Mouse (Mus musculus) lung, embryonic 14.5 days (tissue): ENCODE measurements at regions not wholly inside any gene's neighbourhood (a gene's known extent, or its start where the extent isn't known, plus 50 kb on each side); places are given as distances from the start of the nearest gene placed in this dataset.

Experiments
- ATAC-seq: fragments of 200-750 bp; cut with Nextera tagmentation; 2 replicates; pipeline ENCODE4 v1.8.0; 2017; ENCODE audit warnings: mild to moderate bottlenecking, moderate TSS enrichment, moderate library complexity; ENCODE audit not compliant: insufficient read depth
- DNase-seq: peaks from one replicate; pipeline ENCODE4 v3.0.0-alpha.2; 2015
- H3K27ac ChIP-seq: fragments of 300-500 bp; sonication (generic); 2 replicates; pipeline ENCODE4 v1.5.1; 2014; ENCODE audit warnings: low read depth, mild to moderate bottlenecking, moderate library complexity
- H3K27me3 ChIP-seq: fragments of 300-500 bp; sonication (generic); 2 replicates; pipeline ENCODE4 v1.6.1; 2014; ENCODE audit warnings: low read length, control low read depth; ENCODE audit not compliant: insufficient read depth
- H3K36me3 ChIP-seq: fragments of 300-500 bp; sonication (generic); 2 replicates; pipeline ENCODE4 v1.6.1; 2014; ENCODE audit warnings: control low read depth; ENCODE audit not compliant: insufficient read depth
- H3K4me1 ChIP-seq: fragments of 300-500 bp; sonication (generic); 2 replicates; pipeline ENCODE4 v1.6.1; 2014; ENCODE audit warnings: antibody characterized with exemption, control low read depth; ENCODE audit not compliant: insufficient read depth
- H3K4me2 ChIP-seq: fragments of 300-500 bp; sonication (generic); 2 replicates; pipeline ENCODE4 v1.6.1; 2014; ENCODE audit warnings: mild to moderate bottlenecking
- H3K4me3 ChIP-seq: fragments of 300-500 bp; sonication (generic); 2 replicates; pipeline ENCODE4 v1.5.1; 2014; ENCODE audit warnings: low read depth, low read length
- H3K9ac ChIP-seq: fragments of 300-500 bp; sonication (generic); 2 replicates; pipeline ENCODE4 v1.6.1; 2014
- H3K9me3 ChIP-seq: fragments of 300-500 bp; sonication (generic); 2 replicates; pipeline ENCODE4 v1.6.1; 2016; ENCODE audit warnings: low read depth, low read length, control low read depth
- CTCF ChIP-seq: IDR thresholded peaks from 2 replicates; pipeline ENCODE4 v1.5.1; 2016; ENCODE audit warnings: antibody characterized with exemption, low read depth
- WGBS: fragments of 180-500 bp; shearing (Covaris S2); extraction: QIAGEN DNeasy Blood & Tissue Kit; methylation state at CpG from one replicate; pipeline ENCODE4 v1.1.7; 2014; 5-methylcytosine and 5-hydroxymethylcytosine counted together

GRCm38 (mm10) chr13:110836936-110837335 is 417.9 kb upstream of the Actbl2 start:
- H3K9ac ChIP-seq, result no peak overlapping the region
- no peaks in the 10 kb centered on the region for H3K4me1 ChIP-seq
- H3K9me3 ChIP-seq, result no peaks in the 10 kb centered on the region
- WGBS, result 42% methylated on average over 7 of the region's 7 CpGs
- DNase-seq, result peak; percentile 32
- no peak for ATAC-seq
- no peak overlapping the region for H3K27ac ChIP-seq
- no peaks in the 10 kb centered on the region for H3K36me3 ChIP-seq
- TF ChIP-seq CTCF, result no peak
- H3K27me3 ChIP-seq, result no peaks in the 10 kb centered on the region
- H3K4me3 ChIP-seq, result no peak overlapping the region
- no peak overlapping the region for H3K4me2 ChIP-seq

GRCm38 (mm10) chr13:110841949-110842348 is 412.9 kb upstream of the Actbl2 start:
- DNase-seq (no peak), ATAC-seq (no peak)
- Histone ChIP-seq H3K36me3 (no peaks in the 10 kb centered on the region), H3K9ac (no peak overlapping the region), H3K27ac (no peak overlapping the region), H3K4me3 (no peak overlapping the region), H3K9me3 (no peaks in the 10 kb centered on the region), H3K4me1 (no peaks in the 10 kb centered on the region), H3K4me2 (no peak overlapping the region), H3K27me3 (no peaks in the 10 kb centered on the region)
- WGBS, result 90% methylated on average over 7 of the region's 7 CpGs
- no peak for TF ChIP-seq CTCF

GRCm38 (mm10) chr13:110845695-110846094 is 409.1 kb upstream of the Actbl2 start:
- no peaks in the 10 kb centered on the region for H3K36me3 ChIP-seq
- DNase-seq (peak; percentile 70), ATAC-seq (peak; percentile 60; the same call in 1 of the 2 replicates)
- H3K27me3 ChIP-seq, result no peaks in the 10 kb centered on the region
- H3K27ac ChIP-seq, result no peak overlapping the region
- H3K4me2 ChIP-seq, result no peak overlapping the region
- no peaks in the 10 kb centered on the region for H3K9me3 ChIP-seq
- no peak for TF ChIP-seq CTCF
- H3K4me1 ChIP-seq, result no peaks in the 10 kb centered on the region
- H3K4me3 ChIP-seq, result no peak overlapping the region
- no peak overlapping the region for H3K9ac ChIP-seq
- WGBS, result 69% methylated on average over 2 of the region's 2 CpGs

GRCm38 (mm10) chr13:110852996-110853727 is 401.7 kb upstream of the Actbl2 start:
- Histone ChIP-seq H3K27ac (no peak overlapping the region), H3K9ac (no peak overlapping the region), H3K4me1 (no peaks in the 10 kb centered on the region), H3K9me3 (no peaks in the 10 kb centered on the region), H3K4me3 (no peak overlapping the region), H3K4me2 (no peak overlapping the region), H3K27me3 (no peaks in the 10 kb centered on the region), H3K36me3 (no peaks in the 10 kb centered on the region)
- DNase-seq (peak; percentile 68), ATAC-seq (no peak)
- WGBS, result 41% methylated on average over 2 of the region's 2 CpGs
- no peak for TF ChIP-seq CTCF

GRCm38 (mm10) chr13:110854213-110854612 is 400.6 kb upstream of the Actbl2 start:
- WGBS, result 42% methylated on average over 1 of the region's 1 CpGs
- Histone ChIP-seq H3K4me2 (no peak overlapping the region), H3K4me3 (no peak overlapping the region), H3K27ac (no peak overlapping the region), H3K9me3 (no peaks in the 10 kb centered on the region), H3K4me1 (no peaks in the 10 kb centered on the region), H3K27me3 (no peaks in the 10 kb centered on the region), H3K9ac (no peak overlapping the region), H3K36me3 (no peaks in the 10 kb centered on the region)
- no peak for TF ChIP-seq CTCF
- no peak for ATAC-seq
- peak; percentile 50 for DNase-seq

GRCm38 (mm10) chr13:110865902-110866512 is 388.8 kb upstream of the Actbl2 start:
- ATAC-seq (no peak), DNase-seq (no peak)
- Histone ChIP-seq H3K9ac (no peak overlapping the region), H3K4me1 (no peaks in the 10 kb centered on the region), H3K9me3 (no peaks in the 10 kb centered on the region), H3K4me3 (no peak overlapping the region), H3K27me3 (no peaks in the 10 kb centered on the region), H3K27ac (no peak overlapping the region), H3K36me3 (no peaks in the 10 kb centered on the region), H3K4me2 (no peak overlapping the region)
- WGBS, result 53% methylated on average over 4 of the region's 4 CpGs
- TF ChIP-seq CTCF, result no peak

GRCm38 (mm10) chr13:110866713-110867112 is 388.1 kb upstream of the Actbl2 start:
- no peak overlapping the region for H3K27ac ChIP-seq
- ATAC-seq (no peak), DNase-seq (peak; percentile 57)
- no peak overlapping the region for H3K4me2 ChIP-seq
- no peaks in the 10 kb centered on the region for H3K9me3 ChIP-seq
- no peaks in the 10 kb centered on the region for H3K4me1 ChIP-seq
- peak; percentile 46 for TF ChIP-seq CTCF
- H3K9ac ChIP-seq, result no peak overlapping the region
- H3K4me3 ChIP-seq, result no peak overlapping the region
- no peaks in the 10 kb centered on the region for H3K36me3 ChIP-seq
- H3K27me3 ChIP-seq, result no peaks in the 10 kb centered on the region
- WGBS, result 37% methylated on average over 2 of the region's 2 CpGs
